Mouse (Mus musculus) mature B cell (primary cell): ENCODE measurements around the gene Fbxl3.

Experiments
- in situ Hi-C: fragments of 300-500 bp; cut with MboI; formaldehyde crosslinking; loops from 2 replicates; pipeline ENCODE4 v1.14.3; 2019

The Fbxl3 gene

GRCm38 (mm10) chr14:103099238-103099933, at the start of gene Fbxl3:
Fbxl3 (minus strand) TSS chr14:103099566.
- in situ Hi-C loops = no loop called here

GRCm38 (mm10) chr14:103131991-103132390, 32.6 kb upstream of the Fbxl3 start:
- in situ Hi-C loops = no loop called here

DNA sequence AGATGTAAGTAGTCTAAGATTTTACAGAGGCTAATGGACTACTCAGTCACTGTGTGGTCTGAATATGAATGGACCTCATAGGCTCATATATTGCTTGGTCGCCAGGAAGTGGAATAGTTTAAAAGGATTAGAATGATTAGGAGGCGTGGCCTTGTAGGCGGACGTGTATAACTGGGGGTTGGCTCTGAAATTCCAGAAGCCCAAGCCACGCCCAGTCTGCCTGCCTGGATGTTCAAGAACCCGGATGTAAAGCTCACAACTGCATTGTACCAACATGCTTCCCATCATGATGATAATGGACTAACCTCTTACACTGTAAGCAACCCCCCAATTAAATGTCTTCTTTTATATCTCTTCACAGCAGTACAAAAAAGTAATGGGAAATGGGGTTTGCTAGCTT, 26.4 kb upstream of the Fbxl3 start:
- in situ Hi-C loops = no loop called here

- in situ Hi-C loops = no loop called here
Observed at GRCm38 (mm10) chr14:103114994-103115670, 15.8 kb upstream of the Fbxl3 start.

DNA sequence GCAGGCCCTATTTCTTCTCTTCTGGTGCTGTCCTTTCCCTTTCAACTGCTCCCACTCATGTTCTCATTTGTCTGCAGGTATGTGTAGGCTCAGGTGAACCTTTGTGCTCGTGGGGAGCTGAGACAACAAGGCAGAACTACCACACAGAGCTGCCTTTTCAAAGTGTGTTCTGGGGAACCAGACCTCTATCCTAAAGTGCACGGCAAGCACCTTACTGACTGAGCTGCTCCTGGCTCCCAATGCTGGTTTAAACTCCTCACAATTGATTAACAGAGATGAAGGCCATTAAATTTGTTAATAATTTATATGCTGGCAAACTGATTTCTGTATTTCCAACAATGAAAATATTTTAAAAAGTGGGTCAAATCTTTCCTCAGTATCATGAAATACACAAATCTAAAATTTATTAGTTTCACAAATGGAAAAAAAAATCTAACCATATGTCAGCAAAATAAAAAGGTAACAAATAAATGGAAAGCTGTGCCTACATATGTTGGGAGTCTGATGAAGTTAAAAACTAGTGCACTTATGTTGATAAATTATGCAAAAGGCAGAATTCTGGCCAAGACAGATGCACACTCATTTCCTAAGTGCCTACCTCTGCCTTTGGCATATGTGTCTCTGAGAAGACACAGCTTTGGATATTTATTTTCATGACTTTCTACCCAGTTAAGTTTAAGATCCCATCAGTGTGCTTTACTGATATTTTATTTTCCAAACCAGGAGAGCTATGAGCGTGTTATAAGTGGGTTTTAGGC, 13.4 kb upstream of the Fbxl3 start:
- in situ Hi-C loops = no loop called here

DNA sequence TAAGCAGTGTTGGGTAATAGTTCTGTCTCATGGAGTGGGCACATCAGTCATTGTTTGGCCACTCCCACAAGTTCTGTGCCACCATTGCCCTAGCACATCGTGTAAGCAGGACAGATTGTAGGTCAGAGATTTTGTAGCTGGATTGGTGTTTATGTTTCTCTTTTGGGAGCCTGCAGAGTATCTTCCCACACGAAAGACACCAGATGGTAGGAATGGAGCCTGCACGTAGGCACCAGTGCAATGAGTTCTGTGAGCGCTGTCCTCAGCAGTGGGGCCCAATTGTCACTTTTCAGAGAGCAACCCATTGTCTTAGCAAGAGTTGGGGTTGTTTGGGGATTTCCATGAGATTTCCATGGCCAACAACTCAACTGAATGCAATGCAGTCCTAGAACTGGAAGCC, 10.6 kb upstream of the Fbxl3 start:
- in situ Hi-C loops = no loop called here

DNA sequence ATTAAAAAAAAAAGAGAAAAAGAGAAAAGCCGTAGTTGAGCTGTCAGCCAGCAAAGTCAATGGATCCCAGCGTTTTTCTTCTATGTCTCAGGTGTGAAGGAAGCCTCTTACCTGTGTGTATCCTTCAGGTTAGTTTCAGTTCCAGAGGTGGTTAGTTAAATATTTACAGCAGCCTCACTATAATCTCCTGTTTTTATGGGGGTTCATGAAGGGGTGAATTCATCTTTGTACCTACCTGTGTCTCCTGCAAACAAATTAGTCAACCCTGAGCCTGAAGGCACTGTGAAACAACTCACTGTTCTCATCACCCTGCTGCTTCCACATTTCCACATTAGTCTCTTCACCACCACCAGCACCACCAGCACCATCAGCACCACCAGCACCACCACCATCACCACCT, 6.9 kb upstream of the Fbxl3 start:
- in situ Hi-C loops = no loop called here

DNA sequence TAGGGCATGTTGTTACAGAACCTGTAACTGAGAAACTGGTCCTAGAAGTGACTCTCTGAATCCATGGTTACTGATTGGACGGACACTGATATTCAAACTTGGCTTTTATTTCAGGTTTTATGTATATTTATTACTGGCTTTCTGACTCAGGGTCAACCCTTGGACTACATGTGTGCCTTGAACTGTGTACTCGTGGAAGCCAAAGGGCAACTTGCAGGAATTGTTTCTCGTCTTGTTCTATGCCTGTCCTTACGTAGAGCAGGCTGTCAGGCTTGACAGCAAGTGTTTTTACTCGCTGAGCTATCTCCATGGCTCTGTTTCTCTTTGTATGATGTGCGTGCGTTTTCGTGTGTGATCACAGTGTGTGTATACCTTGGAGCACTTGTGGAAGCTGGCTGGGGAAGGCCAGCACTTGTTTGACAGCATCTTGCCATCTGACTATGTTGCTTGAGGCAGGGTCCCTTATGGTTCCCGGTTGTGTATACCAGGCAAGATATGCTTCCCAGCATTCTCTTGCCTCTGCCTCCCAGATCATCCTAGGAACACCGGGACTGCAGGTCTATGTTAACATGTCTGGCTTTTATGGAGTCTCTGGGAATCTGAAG, 3.5 kb upstream of the Fbxl3 start:
- in situ Hi-C loops = no loop called here

- in situ Hi-C loops = no loop called here
Observed at GRCm38 (mm10) chr14:103102246-103102645, 2.9 kb upstream of the Fbxl3 start.

GRCm38 (mm10) chr14:103101171-103101570, 1.8 kb upstream of the Fbxl3 start:
- in situ Hi-C loops = no loop called here

DNA sequence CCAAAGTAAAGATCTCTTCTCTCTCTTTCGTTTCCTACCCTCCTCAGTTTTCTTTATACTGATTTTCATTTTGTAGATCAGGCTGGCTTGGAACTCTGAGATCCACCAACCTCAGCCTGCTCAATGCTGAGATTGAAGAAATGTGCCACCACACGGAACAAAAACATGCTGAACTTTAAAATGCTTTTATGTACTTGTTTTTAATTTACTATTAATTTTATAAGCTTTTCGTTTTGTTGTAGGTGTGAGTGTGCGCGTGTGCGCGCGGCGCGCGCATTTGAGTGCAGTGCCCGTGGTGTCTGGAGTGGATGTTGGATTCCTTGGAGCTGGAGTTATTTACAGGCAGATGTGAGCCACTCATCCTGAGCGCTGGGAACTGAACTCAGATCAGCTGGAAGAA, 930 bp upstream of the Fbxl3 start:
- in situ Hi-C loops = no loop called here

DNA sequence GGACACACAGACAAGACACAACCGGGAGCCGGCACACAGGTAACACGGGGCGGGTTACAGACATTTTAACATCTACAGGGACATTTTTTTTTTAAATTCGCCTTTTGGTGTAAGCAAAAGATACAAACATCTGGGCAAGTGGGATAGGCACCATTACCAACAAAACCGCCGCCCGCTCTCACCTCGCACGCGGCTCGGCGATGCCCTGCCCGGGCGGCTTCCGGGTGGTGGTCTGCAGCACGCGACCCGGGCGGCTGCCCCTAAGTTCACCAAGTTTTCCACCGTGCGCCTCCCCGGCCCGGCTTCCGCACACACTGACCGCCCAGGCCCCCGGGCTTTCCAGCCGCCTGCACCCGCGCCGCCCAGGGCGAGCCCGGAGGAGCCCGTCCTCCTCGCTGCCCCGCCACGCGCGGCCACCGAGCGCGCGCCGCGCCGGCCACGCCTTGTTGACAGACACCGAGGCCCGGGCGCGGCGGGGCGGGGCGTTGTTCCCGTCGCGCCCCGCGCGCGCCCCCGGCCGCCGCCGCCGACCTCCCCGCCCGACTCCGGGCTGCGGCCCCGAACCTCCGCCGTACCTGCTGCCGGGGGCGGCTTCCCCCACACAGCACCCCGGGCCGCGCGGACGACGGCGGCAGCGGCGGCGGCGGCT, 655 bp downstream of the Fbxl3 start:
- in situ Hi-C loops = no loop called here

GRCm38 (mm10) chr14:103098213-103098586, 1.2 kb downstream of the Fbxl3 start:
- in situ Hi-C loops = no loop called here

- in situ Hi-C loops = no loop called here
Observed at GRCm38 (mm10) chr14:103096621-103097020, 2.7 kb downstream of the Fbxl3 start.

DNA sequence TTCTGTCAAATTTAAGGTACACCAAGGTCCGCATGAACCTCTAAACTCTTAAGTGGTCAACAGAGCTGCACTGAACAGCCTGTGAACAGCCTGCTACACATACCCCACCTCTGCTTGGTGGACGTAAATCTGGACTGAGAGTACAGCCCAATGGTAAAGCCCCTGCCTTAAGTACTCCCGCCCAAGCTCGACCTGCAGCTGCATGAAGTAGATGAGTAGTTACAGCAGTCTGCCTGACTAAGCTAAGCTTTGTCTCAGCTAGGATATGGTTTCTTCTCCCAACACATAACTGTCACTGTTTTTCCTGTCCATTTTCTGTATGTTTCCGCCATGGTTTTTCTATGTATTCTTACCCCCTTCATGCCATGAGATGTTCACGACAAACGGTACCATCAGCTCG, 3.5 kb downstream of the Fbxl3 start:
- in situ Hi-C loops = no loop called here

DNA sequence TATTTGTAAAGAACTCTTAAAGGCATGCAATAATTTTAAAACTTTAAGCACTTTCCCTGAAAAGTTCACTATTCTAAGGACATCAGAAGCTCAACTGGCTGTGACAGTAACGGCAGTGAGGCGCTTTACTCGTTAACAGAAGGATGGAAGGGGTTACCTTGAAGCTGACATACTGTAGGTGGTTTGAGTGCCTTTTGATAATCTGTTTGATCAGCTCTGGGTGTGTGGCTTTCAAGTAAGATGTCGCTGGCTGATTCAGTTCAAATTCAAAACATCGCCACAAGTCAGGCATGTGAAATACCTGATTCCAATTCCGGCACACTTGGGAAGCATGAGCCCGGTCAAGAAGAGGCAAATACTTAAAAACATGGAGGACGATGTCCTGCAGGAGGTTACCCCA, 4.3 kb downstream of the Fbxl3 start:
- in situ Hi-C loops = no loop called here

- in situ Hi-C loops = no loop called here
Observed at GRCm38 (mm10) chr14:103093670-103094069, 5.7 kb downstream of the Fbxl3 start.

- in situ Hi-C loops = no loop called here
Observed at GRCm38 (mm10) chr14:103093236-103093635, 6.1 kb downstream of the Fbxl3 start.

GRCm38 (mm10) chr14:103088624-103089023, 10.7 kb downstream of the Fbxl3 start:
- in situ Hi-C loops = no loop called here

- in situ Hi-C loops = no loop called here
Observed at GRCm38 (mm10) chr14:103087846-103088245, 11.5 kb downstream of the Fbxl3 start.

GRCm38 (mm10) chr14:103086671-103087324, 12.6 kb downstream of the Fbxl3 start:
- in situ Hi-C loops = no loop called here
